Mouse (Mus musculus): ENCODE results near the gene Lnx1.

Lnx1 gene

DNA sequence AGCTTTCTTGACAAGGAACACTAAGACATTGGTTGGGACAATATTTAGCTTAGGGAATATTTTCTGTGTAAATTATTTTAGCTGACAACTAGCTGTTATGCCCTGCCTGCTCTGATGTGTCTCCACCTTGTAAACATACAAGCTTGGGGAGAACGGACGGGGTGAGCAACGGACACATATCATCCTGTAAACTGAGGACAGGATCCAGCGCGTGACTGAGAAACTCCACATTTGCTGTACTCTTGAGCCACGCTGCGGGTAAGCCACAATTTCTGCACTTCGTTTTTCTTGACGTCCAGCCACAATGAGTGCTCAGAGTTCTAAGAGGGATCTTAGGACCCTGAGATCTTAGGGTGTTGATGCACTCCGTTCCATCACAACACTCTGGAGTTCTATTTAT is 48.9 kb downstream of the Lnx1 start:
- DNase-seq (ENCODE audit: low read depth, low spot score) = no peak

DNA sequence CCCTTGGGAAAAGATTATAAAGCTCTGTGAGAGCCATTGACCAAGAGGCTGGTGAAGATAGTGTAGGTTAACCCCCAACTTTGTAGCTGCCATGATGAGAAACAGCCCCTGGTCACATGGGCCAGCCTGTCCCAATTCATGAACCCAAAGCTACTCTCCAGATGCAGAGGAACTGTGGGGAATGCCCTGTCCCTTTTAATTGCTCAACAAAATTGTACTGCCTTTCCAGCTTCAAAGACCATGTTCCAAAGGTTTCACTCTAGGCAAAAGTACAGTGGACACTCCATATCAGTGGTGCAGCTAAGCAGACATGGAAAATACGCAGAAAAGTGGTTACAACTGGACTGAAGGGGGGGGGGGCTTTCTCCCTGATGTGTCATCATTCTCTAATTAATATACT is 53.6 kb downstream of the Lnx1 start:
- DNase-seq (ENCODE audit: low read depth, low spot score) = no peak

DNA sequence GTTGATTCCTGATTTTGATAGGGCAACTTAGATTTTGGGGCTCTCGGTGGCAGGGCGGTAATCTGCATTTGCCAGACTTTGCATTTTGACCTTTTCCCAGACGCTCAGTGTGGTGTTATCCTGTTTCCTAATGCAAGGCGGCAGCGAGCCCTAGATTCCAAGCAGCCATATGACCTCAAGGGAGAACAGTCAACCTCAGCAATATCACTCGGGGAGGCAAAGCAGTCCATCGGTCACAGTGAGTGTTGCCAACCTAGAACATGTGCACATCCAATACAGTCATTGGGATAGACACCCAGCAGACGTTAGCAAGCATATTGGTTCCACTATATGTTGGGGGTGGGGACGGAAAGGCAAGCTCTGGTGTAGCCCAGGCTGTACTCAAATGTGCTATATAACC is 54.5 kb downstream of the Lnx1 start:
- DNase-seq (ENCODE audit: low read depth, low spot score) = no peak

DNA sequence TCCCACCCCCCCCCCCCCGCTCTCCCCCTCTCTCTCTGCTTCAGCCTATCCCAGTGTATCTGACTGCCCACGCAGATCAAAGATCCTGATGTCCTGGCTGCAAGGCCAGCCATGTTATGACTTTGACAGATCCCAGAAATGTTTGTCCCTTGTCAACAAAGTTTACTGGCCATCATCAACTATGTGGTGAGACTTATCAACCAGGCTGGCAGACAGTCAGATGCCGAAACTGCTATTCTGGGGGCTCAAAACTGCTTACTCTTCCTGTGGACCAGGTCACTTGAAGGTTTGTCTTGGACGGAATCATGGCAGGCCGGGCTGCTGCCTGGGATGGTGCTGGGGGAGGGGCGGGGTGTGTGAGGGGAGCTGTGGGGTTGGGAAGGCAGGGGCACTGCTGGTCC is 55.1 kb downstream of the Lnx1 start:
- DNase-seq (ENCODE audit: low read depth, low spot score) = no peak

DNA sequence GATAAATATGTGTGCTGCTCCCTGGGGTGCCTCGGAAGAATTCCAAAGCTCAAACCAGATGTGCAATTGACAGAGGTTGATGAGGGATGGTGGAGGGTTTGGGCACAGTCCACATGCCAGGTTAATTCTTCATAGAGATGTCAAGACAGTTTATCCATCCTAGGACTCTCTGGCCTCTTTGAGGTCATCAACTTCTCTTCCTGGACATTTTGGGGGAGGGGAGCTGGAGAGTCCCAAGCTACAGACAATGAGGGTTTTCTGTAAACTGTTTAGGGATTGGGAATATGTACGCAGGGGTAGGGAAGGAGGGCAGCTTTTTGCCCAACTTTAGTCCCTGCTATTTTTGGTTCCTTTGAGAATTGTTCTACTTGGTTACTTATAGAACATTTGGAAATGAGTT is 60.4 kb downstream of the Lnx1 start:
- no peak for DNase-seq (ENCODE audit: low read depth, low spot score)

DNA sequence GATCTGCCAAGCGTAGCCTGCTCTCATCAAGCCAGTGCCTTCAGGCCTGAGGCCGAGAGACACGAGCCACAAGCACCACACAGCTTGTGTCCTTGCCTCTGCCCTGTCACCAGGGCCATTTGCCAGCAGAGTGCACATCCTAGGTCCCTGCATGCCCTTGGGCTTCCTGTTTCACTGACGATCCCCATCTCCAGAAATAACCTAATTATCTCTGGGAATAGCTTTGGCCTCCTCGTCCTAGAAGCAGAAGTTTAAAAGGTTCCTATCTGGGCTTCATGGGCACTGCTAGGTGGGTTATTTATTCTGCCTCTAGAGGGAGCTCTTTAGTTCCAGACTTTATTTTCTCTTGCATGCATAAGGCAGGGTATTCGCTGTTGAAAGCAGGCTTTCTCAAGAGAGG is 61.7 kb downstream of the Lnx1 start:
- no peak for DNase-seq (ENCODE audit: low read depth, low spot score)

DNA sequence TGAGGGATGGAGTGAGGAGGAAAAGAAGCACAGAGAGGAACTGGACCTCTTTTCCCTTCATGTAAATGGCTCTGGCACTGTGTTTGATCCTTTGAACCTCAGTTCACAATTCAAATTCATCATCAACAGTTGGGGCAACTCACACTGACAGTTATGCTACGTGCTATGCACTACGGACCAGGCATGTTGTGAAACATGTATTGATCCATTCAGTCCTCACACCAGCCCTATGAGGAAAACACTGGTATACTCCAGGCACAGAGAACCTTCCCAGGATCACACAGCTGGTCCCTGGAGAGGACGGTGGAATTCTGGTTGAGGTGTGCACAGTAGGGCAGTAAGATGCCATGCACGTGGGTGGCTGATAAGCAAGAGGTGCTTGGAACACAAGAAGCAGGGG is 62.2 kb downstream of the Lnx1 start:
- no peak for DNase-seq (ENCODE audit: low read depth, low spot score)

DNA sequence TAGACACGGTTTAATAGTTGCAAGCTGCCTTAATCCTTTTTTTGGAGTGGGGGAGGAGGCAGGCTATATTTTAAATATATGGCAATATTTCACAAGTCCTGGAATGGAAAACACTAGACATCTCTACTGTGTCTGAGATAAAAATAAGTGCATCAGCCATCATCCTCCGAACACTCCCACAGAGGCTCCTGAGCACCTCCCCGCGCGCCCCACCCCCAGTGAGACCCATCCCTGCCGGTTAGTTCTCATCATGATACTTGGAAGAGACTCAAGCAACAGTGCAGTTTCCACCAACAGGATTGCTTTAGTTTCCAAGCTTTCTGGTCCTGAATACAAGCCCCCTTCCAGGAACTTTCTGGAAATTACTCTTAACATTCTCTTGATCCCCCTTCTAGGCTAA is 63.2 kb downstream of the Lnx1 start:
- no peak for DNase-seq (ENCODE audit: low read depth, low spot score)

DNA sequence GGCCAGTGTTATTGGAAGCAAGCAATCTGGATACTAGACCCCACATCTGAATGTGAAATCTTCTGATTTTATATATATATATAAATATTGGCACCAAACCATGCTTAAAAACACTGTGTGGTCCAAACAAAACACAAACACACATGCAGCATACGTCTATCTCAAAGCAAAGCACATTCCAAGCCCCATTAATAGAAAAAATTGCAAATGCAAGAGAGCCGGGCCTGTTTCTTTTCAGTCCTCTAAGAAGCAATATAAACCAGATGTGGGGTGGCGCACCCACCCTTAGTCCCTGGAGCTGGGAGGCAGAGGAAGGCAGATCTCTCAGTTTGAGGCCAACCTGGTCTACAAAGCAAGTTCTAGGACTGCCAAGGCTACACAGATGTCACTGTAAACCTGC is 68.3 kb downstream of the Lnx1 start:
- DNase-seq (ENCODE audit: low read depth, low spot score) = no peak

DNA sequence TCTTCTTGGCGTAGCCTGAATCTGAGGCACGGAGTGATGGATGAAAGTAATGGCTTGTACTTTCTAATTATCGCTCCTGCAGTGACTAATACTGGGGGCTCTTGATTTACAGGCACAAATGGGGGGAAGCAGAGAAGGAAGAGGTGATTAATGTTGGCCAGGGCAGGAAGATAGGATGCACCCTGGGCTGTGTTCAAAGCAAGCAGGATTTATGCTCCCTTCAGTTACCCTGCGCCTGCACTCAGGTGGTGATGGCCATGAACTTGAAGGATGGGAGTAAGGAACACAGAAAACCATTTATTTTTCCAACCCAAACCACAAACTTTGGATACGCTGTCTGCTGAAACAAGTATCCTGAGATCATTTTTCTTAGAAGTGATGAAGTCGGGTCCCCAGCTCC is 69.3 kb downstream of the Lnx1 start:
- DNase-seq (ENCODE audit: low read depth, low spot score) = no peak

DNA sequence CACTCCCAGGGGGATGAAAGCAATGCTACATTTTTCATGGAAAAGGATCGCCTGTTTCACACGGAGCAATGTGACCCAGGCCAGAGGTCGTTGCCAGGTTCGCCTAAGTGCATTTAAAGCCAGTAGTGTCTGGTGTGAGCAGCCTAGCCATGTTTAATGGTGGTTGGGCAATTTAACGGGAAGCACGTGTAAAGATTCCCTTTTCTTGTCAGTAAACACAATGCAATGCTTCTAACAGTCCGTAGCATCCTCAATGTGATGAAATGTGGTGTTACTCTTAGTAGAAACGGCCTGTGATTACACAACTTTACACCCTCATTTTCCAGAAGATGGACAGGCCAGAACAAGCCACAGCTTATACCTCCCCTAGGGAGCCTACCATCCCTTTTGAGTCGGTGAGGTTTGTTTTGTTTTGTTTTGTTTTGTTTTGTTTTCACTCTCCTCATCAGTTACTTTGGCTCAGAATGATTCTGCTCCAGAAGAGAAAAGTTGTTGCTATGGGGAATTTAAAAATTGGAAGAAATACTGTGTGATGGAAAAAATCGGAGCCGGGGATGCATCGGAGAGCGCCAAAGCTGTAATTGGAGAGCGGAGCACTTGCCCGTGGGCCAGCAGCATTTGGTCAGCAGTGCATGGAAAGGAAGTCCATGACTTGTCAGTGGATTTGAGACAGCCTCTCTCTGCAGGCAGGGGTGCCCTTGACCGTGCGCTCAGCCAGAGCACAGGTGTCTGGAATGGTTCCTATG is 70.2 kb downstream of the Lnx1 start:
- no peak for DNase-seq (ENCODE audit: low read depth, low spot score)

DNA sequence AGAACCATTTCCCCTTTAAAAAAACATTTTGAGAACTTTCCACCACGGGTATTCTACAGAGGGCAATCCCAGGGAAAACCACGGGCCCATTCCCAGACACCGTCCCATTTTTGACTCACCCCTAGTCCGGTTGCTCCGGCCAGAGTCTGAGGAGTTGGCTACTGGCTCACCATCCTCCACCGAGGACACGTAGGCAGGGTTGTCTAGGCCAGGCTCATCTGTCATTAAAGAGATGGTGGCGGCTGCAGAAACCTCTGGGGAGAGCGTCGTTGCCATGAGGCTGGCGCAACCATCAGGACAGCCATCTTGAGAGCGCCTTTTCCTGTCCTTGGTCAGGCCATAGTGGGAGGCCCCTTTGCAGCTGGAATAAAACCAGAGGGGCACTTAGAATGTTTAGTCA is 74.7 kb downstream of the Lnx1 start:
- DNase-seq (ENCODE audit: low read depth, low spot score) = no peak

DNA sequence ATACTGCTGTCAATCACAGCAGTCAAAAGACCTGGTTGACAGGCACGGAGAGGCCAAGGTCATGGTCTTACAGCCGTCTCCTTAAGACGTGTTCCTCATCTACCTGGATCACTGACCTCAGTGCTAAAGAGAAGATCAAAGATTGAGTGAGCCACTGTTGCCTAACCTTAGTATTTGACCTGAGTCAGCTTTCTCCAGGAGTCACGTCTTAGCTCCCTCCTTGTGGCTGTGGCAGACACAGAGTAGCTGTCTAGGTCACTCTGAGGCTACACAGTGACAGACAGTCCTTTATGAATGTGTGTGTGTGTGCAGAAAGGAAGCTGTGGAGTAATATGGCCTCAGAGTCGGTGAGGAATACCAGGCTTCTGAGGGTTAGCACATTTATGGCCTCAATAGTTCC is 78.3 kb downstream of the Lnx1 start:
- no peak for DNase-seq (ENCODE audit: low read depth, low spot score)

DNA sequence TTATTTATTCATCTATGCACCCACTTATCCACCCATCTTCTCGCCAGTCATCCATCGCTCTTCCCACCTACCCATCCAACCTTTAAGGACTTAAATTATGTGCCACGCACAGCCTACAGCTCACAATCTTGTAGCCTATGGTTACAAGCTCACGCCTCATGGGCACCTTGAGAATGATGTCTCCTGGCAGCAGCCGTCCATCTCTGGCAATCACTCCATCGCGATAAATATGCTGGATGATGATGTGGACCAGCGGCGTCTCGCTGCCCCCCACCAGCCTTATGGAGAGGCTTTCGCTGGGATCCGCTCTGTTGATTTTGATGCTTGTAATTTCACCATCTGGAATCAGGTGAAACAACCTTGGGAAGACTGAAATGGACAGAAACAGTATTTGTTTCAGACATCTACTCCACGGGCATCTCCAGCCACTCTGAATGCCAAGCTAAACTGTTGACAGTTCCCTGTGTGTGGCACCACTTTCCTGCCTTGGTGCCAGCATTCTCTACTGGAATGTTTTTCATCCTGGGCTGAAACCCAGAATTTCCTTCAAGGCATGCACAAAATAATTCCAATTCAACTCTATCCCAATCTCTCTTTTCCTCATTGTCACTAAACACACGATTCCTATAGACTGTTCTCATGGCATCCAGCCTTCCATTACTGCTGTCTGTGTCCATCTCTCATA is 79.3 kb downstream of the Lnx1 start:
- DNase-seq (ENCODE audit: low read depth, low spot score) = no peak

DNA sequence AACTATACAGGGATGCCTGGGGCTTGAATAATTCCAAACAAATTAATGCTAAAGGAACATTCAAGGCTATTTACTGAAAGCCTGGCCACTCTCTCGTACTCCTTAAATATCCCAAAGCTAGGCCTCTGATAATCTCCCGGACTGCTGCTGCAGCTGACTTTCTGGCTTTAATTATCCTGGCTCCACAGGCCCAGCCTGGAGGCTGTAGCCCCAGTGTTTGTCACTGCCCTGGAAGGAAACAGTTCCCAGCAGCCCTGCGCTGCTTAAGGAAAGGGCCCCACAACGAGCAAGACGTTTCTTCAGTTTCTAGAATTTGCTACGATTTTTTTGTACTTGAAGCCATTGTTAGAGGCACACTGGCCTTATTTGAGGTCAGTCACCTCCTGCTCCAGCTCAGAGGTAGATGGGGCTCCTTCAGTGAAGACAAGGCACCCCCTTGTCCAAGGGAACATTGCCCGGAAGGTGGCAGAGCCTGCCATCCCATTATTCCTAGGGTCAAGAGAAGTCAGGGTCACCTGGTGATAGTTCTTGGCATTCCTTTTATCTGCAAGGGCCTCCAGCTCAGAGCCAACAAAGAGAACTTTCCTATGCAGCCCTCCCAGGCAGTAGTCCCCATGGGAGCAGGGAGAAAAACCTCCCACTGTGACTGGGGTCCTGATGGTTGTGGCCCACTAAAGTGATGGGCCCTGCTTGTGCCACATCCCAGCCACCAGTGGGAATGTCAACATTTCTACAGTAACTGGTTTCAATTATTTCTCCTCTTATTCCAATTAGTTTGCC is 80.8 kb downstream of the Lnx1 start:
- DNase-seq (ENCODE audit: low read depth, low spot score) = no peak

DNA sequence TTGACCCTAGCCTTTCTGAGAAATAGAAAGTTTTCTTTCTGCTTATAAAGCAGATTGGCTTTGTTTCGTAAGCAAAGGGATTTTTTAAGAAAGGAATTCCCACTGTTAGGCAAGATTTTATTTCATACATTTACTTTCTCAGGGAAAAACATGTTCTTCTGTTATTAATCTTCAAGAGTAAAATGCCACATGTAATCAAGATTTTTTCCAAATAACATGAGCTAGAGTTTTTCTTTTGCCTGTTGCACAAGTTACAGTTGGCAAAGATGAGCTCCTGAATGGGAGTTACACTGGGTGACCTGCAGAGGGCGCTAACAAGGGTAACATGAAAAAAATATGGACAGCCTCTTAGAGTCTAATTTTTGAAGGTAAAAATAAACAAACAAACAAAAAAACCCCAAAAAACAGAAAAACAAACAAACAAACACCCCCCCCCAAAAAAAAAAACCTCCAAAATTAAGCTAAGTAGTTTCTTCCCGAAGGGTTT is 84.1 kb downstream of the Lnx1 start:
- no peak for DNase-seq (ENCODE audit: low read depth, low spot score)

DNA sequence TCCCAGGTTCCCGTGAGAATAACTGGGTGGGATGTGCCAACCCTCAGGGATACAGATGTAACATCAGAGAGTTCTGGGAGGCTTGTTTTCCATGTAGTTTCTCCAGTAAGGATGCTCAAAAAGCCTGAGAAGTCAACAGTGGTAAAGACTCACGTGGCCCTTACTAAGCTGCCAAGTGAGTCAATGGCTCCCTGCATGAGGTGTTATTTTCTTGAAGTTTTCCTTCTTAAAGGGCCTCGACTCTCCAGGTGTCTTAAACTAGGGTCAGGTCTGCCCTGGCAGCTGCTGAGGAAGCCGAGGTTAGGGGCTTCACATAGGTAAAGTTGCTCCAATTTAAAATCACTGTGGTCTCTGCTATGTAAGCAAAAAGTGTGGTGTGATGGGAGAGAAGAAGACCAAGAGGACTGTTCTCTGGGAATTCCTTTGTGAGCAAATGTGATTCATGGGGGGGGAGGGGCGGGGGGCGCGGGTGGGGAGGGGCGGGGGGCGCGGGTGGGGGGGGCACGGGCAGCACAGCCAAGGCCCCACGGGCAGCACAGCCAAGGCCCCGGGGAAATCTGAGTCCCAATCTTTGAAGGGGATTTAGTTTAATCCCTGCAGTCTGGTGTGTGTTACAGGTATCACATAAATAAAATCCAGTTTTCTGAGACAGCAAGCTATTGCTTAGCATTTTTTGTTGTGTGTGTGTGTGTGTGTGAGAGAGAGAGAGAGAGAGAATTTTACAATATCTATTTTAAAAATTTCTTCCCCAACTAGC is 84.7 kb downstream of the Lnx1 start:
- DNase-seq (ENCODE audit: low read depth, low spot score) = no peak

DNA sequence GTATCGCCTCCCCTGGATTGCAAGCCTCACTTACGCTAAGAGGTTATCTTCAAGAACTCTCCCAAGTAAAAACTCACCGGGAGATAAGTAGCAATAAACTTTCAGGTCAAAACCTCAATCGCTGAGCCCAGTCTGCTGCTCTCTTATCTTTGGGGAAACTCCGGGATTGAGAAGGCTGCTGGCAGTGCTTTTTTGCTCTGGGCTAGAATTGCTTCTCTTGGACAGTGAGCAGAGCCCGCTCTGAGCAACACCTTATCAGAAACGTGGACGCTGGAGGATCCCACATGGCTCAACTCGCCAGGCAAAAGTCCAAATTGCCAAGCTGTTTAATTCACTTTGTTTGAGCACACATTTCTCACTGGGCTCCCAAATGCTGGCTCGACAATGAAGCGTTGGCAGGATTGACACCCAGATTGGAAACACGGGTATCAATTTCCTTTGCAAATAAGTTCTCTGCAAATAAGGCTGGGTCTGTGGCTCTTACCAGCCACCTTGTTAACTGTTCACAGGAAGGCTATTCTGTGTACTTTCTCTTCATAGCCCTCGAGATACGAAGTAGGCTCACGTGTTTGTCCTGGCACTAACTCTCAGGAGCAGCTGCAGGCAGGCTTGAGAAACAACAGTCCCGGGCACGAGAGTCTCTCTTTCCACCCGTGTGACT is 89.1 kb downstream of the Lnx1 start:
- no peak for DNase-seq (ENCODE audit: low read depth, low spot score)

DNA sequence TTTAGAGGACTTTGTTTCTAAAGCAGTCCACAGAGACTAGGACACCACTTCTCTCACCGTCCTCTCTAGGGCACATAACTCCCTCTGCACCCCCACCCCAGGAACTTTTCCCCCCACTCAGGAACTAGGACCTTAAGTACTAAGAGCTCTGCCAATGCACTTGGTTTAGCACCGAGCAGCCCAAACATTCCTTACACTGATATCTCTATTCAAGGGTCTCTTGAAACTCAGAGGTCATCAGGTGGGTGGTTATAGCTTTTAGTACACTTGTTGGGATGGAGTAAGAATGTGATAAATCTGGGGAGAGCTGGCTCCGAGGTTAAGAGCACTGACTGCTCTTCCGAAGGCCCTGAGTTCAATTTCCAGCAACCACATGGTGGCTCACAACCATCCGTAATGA is 90.0 kb downstream of the Lnx1 start:
- DNase-seq (ENCODE audit: low read depth, low spot score) = no peak

DNA sequence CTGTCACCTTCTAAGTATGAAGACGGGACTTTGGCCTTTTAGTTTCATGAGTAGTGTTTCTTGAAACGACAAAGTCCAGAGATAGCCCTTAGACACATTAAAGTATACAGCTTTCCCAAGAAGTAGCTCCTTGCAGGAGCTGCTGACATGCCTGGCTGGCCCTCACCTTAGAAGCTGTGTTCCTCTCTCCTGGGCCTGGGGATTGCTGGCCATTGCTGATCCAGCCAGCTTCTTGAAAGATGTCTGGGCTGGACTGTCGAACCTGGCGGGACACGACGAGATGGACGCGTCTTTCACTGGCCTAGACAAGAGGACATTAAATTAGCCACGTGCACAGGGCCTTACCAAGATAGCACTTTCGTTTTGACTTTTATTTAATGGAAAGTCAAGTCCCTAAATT is 92.2 kb downstream of the Lnx1 start:
- DNase-seq (ENCODE audit: low read depth, low spot score) = no peak

DNA sequence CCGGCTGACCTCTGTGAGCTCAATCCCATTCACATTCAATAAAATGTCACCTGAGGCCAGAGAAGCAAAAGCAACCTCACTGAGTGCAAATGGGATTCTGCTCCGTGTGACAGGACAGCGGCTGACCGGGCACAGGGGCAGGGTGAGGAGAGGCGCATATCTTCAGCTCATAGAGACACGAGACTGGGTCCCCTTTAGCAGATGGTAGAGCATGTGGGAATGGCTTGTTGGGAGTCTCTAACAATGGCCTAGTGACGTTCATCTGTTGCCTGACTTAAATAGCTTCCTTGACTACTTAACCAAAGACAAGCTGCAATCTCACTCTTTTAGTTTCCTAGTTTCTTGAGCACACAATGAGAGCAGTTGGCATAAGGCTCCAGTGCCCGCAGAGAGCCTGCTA is 96.5 kb downstream of the Lnx1 start:
- no peak for DNase-seq (ENCODE audit: low read depth, low spot score)

Measured in embryo, embryonic 11.5 days (tissue).